Mouse (Mus musculus) MEL (cell line): ENCODE measurements around the gene Sp2. TPM values are rescaled to one million over a fixed set of nuclear protein-coding genes. Genes with fewer than 3 reads are reported as not detected.

Experiments used
- DNase-seq: peaks from one replicate; pipeline ENCODE4 v3.0.0; 2011; ENCODE audit warnings: low read depth, low spot score
- H3K27ac ChIP-seq: 2 replicates; pipeline ENCODE4 v1.5.1; 2012; ENCODE audit warnings: low read depth, mild to moderate bottlenecking, control low read depth, low read length, moderate library complexity; ENCODE audit not compliant: control insufficient read depth
- H3K27me3 ChIP-seq, 2 experiments: fragments of 150-350 bp in 1 of 2; sonication (generic) in 1 of 2; 2 replicates each; pipeline ENCODE4 v1.6.1; 2012; ENCODE audit warnings: low read length in 2 of 2, mild to moderate bottlenecking in 2 of 2, improper control_type of control experiment in 1 of 2, moderate library complexity in 1 of 2; ENCODE audit not compliant: insufficient read depth in 2 of 2, control insufficient read depth in 1 of 2
- H3K36me3 ChIP-seq, 2 experiments: 2 replicates each; pipeline ENCODE4 v1.6.1; 2012 to 2014; ENCODE audit warnings: low read length in 2 of 2, improper control_type of control experiment in 1 of 2, inconsistent platforms in 1 of 2, mild to moderate bottlenecking in 1 of 2; ENCODE audit not compliant: insufficient read depth in 2 of 2, control insufficient read depth in 1 of 2
- H3K4me1 ChIP-seq, 2 experiments: fragments of 150-350 bp in 1 of 2; sonication (generic) in 1 of 2; 2 replicates each; pipeline ENCODE4 v1.6.1; 2012; ENCODE audit warnings: low read length in 2 of 2, improper control_type of control experiment in 1 of 2, mild to moderate bottlenecking in 1 of 2; ENCODE audit not compliant: insufficient read depth in 2 of 2, control insufficient read depth in 1 of 2
- H3K4me3 ChIP-seq, 2 experiments: fragments of 150-350 bp in 1 of 2; sonication (generic) in 1 of 2; 2 replicates each; pipeline ENCODE4 v1.5.1; 2012; ENCODE audit warnings: low read depth in 2 of 2, low read length in 2 of 2, mild to moderate bottlenecking in 2 of 2, moderate library complexity in 2 of 2, control low read depth in 1 of 2, improper control_type of control experiment in 1 of 2; ENCODE audit not compliant: control insufficient read depth in 1 of 2, insufficient read depth in 1 of 2
- H3K79me2 ChIP-seq: 2 replicates; pipeline ENCODE4 v1.6.1; 2012; ENCODE audit warnings: mild to moderate bottlenecking, low read length, moderate library complexity; ENCODE audit not compliant: control insufficient read depth, poor library complexity, insufficient read depth
- H3K9ac ChIP-seq: 2 replicates; pipeline ENCODE4 v1.6.1; 2012; ENCODE audit warnings: low read depth, mild to moderate bottlenecking, control low read depth, low read length, moderate library complexity; ENCODE audit not compliant: control insufficient read depth, poor library complexity, severe bottlenecking
- H3K9me3 ChIP-seq: fragments of 150-350 bp; sonication (generic); replicated peaks from 2 replicates; pipeline ENCODE4 v1.6.1; 2012; ENCODE audit warnings: mild to moderate bottlenecking, low read length, improper control_type of control experiment, moderate library complexity; ENCODE audit not compliant: insufficient read depth
- BHLHE40 ChIP-seq: IDR thresholded peaks from 2 replicates; pipeline ENCODE4 v1.6.1; 2012; ENCODE audit warnings: low read depth, mild to moderate bottlenecking, inconsistent platforms, low read length, improper control_type of control experiment, borderline replicate concordance
- CHD1 ChIP-seq: IDR thresholded peaks from 2 replicates; pipeline ENCODE4 v1.6.1; 2012; ENCODE audit warnings: low read depth, mild to moderate bottlenecking, inconsistent platforms, low read length, improper control_type of control experiment
- CHD2 ChIP-seq: IDR thresholded peaks from 2 replicates; pipeline ENCODE4 v1.6.1; 2011; ENCODE audit warnings: low read length, improper control_type of control experiment
- CTCF ChIP-seq, 3 experiments: IDR thresholded peaks in 2 of 3; conservative IDR thresholded peaks in 1 of 3; 2 replicates each; pipeline ENCODE4 v1.5.1; 2011 to 2012; ENCODE audit warnings: low read length in 3 of 3, low read depth in 2 of 3, mild to moderate bottlenecking in 2 of 3, improper control_type of control experiment in 1 of 3, inconsistent platforms in 1 of 3, mixed read lengths in 1 of 3, moderate library complexity in 1 of 3; ENCODE audit not compliant: control insufficient read depth in 1 of 3, insufficient read depth in 1 of 3, poor library complexity in 1 of 3, severe bottlenecking in 1 of 3
- E2F4 ChIP-seq: IDR thresholded peaks from 2 replicates; pipeline ENCODE4 v1.6.1; 2011; ENCODE audit warnings: low read depth, low read length, improper control_type of control experiment, borderline replicate concordance
- ETS1 ChIP-seq: IDR thresholded peaks from 2 replicates; pipeline ENCODE4 v1.6.1; 2012; ENCODE audit warnings: low read depth, mild to moderate bottlenecking, inconsistent platforms, low read length, improper control_type of control experiment, moderate library complexity
- GABPA ChIP-seq: IDR thresholded peaks from 2 replicates; pipeline ENCODE4 v1.6.1; 2012; ENCODE audit warnings: low read depth, mild to moderate bottlenecking, inconsistent platforms, low read length, improper control_type of control experiment, moderate library complexity
- GATA1 ChIP-seq: IDR thresholded peaks from 2 replicates; pipeline ENCODE4 v1.6.1; 2011; ENCODE audit warnings: low read depth, low read length, improper control_type of control experiment
- HCFC1 ChIP-seq: IDR thresholded peaks from 2 replicates; pipeline ENCODE4 v1.6.1; 2012; ENCODE audit warnings: low read depth, mild to moderate bottlenecking, inconsistent platforms, low read length, improper control_type of control experiment, moderate library complexity
- JUND ChIP-seq: IDR thresholded peaks from 2 replicates; pipeline ENCODE4 v1.6.1; 2011; ENCODE audit warnings: low read depth, mild to moderate bottlenecking, improper control_type of control experiment, low read length
- MAX ChIP-seq: IDR thresholded peaks from 2 replicates; pipeline ENCODE4 v1.6.1; 2011; ENCODE audit warnings: low read length, improper control_type of control experiment
- MEF2A ChIP-seq: IDR thresholded peaks from 2 replicates; pipeline ENCODE4 v1.6.1; 2014; ENCODE audit warnings: low read depth, mild to moderate bottlenecking, inconsistent platforms, low read length, improper control_type of control experiment; ENCODE audit not compliant: poor library complexity, insufficient replicate concordance, severe bottlenecking; ENCODE audit errors: extremely low read depth
- MXI1 ChIP-seq: IDR thresholded peaks from 2 replicates; pipeline ENCODE4 v1.6.1; 2011; ENCODE audit warnings: mild to moderate bottlenecking, low read depth, low read length, improper control_type of control experiment
- MYB ChIP-seq: IDR thresholded peaks from 2 replicates; pipeline ENCODE4 v1.6.1; 2011; ENCODE audit warnings: mild to moderate bottlenecking, low read depth, low read length, improper control_type of control experiment
- NELFE ChIP-seq: IDR thresholded peaks from 2 replicates; pipeline ENCODE4 v1.6.1; 2011; ENCODE audit warnings: low read depth, low read length, improper control_type of control experiment
- NRF1 ChIP-seq: IDR thresholded peaks from 2 replicates; pipeline ENCODE4 v1.6.1; 2014; ENCODE audit warnings: low read depth, mild to moderate bottlenecking, inconsistent platforms, low read length, improper control_type of control experiment, moderate library complexity; ENCODE audit not compliant: poor library complexity, insufficient read depth, severe bottlenecking
- POLR2A ChIP-seq, 2 experiments: IDR thresholded peaks; 2 replicates each; pipeline ENCODE4 v1.6.1; 2011 to 2012; ENCODE audit warnings: low read length in 2 of 2, mild to moderate bottlenecking in 2 of 2, control low read depth in 1 of 2, improper control_type of control experiment in 1 of 2, low read depth in 1 of 2, moderate library complexity in 1 of 2; ENCODE audit not compliant: control insufficient read depth in 1 of 2, insufficient read depth in 1 of 2, poor library complexity in 1 of 2
- POLR2AphosphoS2 ChIP-seq: IDR thresholded peaks from 2 replicates; pipeline ENCODE4 v1.6.1; 2011; ENCODE audit warnings: low read length, improper control_type of control experiment
- POLR2AphosphoS5 ChIP-seq: IDR thresholded peaks from 2 replicates; pipeline ENCODE4 v1.6.1; 2012; ENCODE audit warnings: low read depth, borderline replicate concordance, mild to moderate bottlenecking, inconsistent platforms, low read length, moderate library complexity, mixed read lengths
- RAD21 ChIP-seq: IDR thresholded peaks from 2 replicates; pipeline ENCODE4 v1.6.1; 2011; ENCODE audit warnings: mild to moderate bottlenecking, low read depth, low read length, improper control_type of control experiment
- RCOR1 ChIP-seq: IDR thresholded peaks from 2 replicates; pipeline ENCODE4 v1.6.1; 2012; ENCODE audit warnings: low read depth, mild to moderate bottlenecking, inconsistent platforms, low read length, improper control_type of control experiment
- TAL1 ChIP-seq: IDR thresholded peaks from 2 replicates; pipeline ENCODE4 v1.6.1; 2012; ENCODE audit warnings: mild to moderate bottlenecking, inconsistent platforms, low read length, moderate library complexity, mixed read lengths
- TBP ChIP-seq: IDR thresholded peaks from 2 replicates; pipeline ENCODE4 v1.8.0; 2011; ENCODE audit warnings: low read depth, low read length, improper control_type of control experiment
- TCF12 ChIP-seq: IDR thresholded peaks from 2 replicates; pipeline ENCODE4 v1.6.1; 2014; ENCODE audit warnings: low read depth, mild to moderate bottlenecking, inconsistent platforms, low read length, improper control_type of control experiment, moderate library complexity
- USF1 ChIP-seq: IDR thresholded peaks from 2 replicates; pipeline ENCODE4 v1.6.1; 2014; ENCODE audit warnings: low read depth, mild to moderate bottlenecking, inconsistent platforms, low read length, improper control_type of control experiment, moderate library complexity
- USF2 ChIP-seq, 2 experiments: IDR thresholded peaks; 2 replicates each; pipeline ENCODE4 v1.6.1; 2011 to 2012; ENCODE audit warnings: improper control_type of control experiment in 2 of 2, low read length in 2 of 2, borderline replicate concordance in 1 of 2, inconsistent platforms in 1 of 2, low read depth in 1 of 2, mild to moderate bottlenecking in 1 of 2; ENCODE audit not compliant: insufficient read depth in 1 of 2
- ZC3H11A ChIP-seq: IDR thresholded peaks from 2 replicates; pipeline ENCODE4 v1.6.1; 2012; ENCODE audit warnings: low read depth, mild to moderate bottlenecking, inconsistent platforms, low read length, improper control_type of control experiment
- ZKSCAN1 ChIP-seq: IDR thresholded peaks from 2 replicates; pipeline ENCODE4 v1.6.1; 2012; ENCODE audit warnings: low read depth, mild to moderate bottlenecking, inconsistent platforms, low read length, improper control_type of control experiment, moderate library complexity
- ZMIZ1 ChIP-seq: IDR thresholded peaks from 2 replicates; pipeline ENCODE4 v1.6.1; 2012; ENCODE audit warnings: low read depth, mild to moderate bottlenecking, inconsistent platforms, low read length, improper control_type of control experiment, moderate library complexity
- polyA plus RNA-seq, 2 experiments: library from polyadenylated mRNA; stranded (reverse) in 1 of 2; unstranded in 1 of 2; fragments of >175 nt in 1 of 2; fragments of >200 nt in 1 of 2; gene quantifications; 2 replicates each; pipeline versions ENCODE4 v1.2.1 to v1.2.4; 2012; ENCODE audit warnings: low replicate concordance in 2 of 2, low read depth in 1 of 2; ENCODE audit not compliant: insufficient read length in 2 of 2, insufficient read depth in 1 of 2, missing spikeins in 1 of 2
- total RNA-seq: library from RNA; depleted of rRNA; stranded (reverse); fragments of 300-350 nt; gene quantifications from 2 replicates; pipeline ENCODE4 v1.2.3, GENCODE M21; 2012

Gene Sp2
- total and polyA plus RNA-seq, 3 experiments, result 1.4 to 20.3 TPM; not detected in 1

GRCm38 (mm10) chr11:96935872-96936650 lies 46.7 kb downstream of the Sp2 start:
- no peak for DNase-seq
- Histone ChIP-seq H3K9me3 (no peaks in the 10 kb centered on the region), H3K4me3 (no peak overlapping the region), H3K9ac (no peak overlapping the region), H3K27me3 (no peaks in the 10 kb centered on the region), H3K79me2 (no peaks in the 10 kb centered on the region), H3K4me1 (peaks cover 0 to 5% of the 10 kb centered on the region in 2 experiments; a peak in 2 of 4 replicates), H3K36me3 (peaks cover 0 to 7% of the 10 kb centered on the region in 2 experiments; a peak in 2 of 4 replicates), H3K27ac (no peak overlapping the region)
- TF ChIP-seq ZKSCAN1 (no peak), TAL1 (no peak), MAX (no peak), USF2 (IDR thresholded peaks at IDR 0.05; ENCODE audit: borderline replicate concordance in 1 of 2, insufficient read depth in 1 of 2, low read depth in 1 of 2, low read length in 2 of 2) (no peak), POLR2A (IDR thresholded peaks at IDR 0.05; ENCODE audit: control insufficient read depth in 1 of 2, insufficient read depth in 1 of 2, low read depth in 1 of 2, low read length in 2 of 2, poor library complexity in 1 of 2) (no peak), ETS1 (no peak), RCOR1 (no peak)

- peak; percentile 74 for DNase-seq
- no peak overlapping the region for H3K9ac ChIP-seq
- TF ChIP-seq MXI1 (no peak), POLR2AphosphoS5 (no peak), USF2 (IDR thresholded peaks at IDR 0.05; ENCODE audit: borderline replicate concordance in 1 of 2, insufficient read depth in 1 of 2, low read depth in 1 of 2, low read length in 2 of 2) (peak in 1 of 2 experiments; percentile 57; a peak in 1 of 4 replicates), E2F4 (no peak), HCFC1 (no peak), CHD2 (no peak), RAD21 (no peak), USF1 (peak; percentile 88), TCF12 (no peak), MAX (peak; percentile 46; the same call in 1 of the 2 replicates), GATA1 (no peak), GABPA (no peak), TBP (no peak), BHLHE40 (peak; percentile 41; the same call in 1 of the 2 replicates), ZMIZ1 (no peak), POLR2AphosphoS2 (no peak), CHD1 (no peak), JUND (no peak), ZKSCAN1 (no peak), MYB (no peak), NELFE (peak; percentile 30; the same call in 1 of the 2 replicates), CTCF (IDR thresholded peaks at IDR 0.05 in 2 of 3, conservative IDR thresholded peaks at IDR 0.05 in 1 of 3; ENCODE audit: control insufficient read depth in 1 of 3, insufficient read depth in 1 of 3, low read depth in 2 of 3, low read length in 3 of 3, poor library complexity in 1 of 3, severe bottlenecking in 1 of 3) (no peak), ZC3H11A (no peak), MEF2A (no peak), NRF1 (no peak), POLR2A (IDR thresholded peaks at IDR 0.05; ENCODE audit: control insufficient read depth in 1 of 2, insufficient read depth in 1 of 2, low read depth in 1 of 2, low read length in 2 of 2, poor library complexity in 1 of 2) (no peak)
Observed at GRCm38 (mm10) chr11:96934921-96935356, 47.8 kb downstream of the Sp2 start.

More at GRCm38 (mm10) chr11:96934921-96935356, 47.8 kb downstream of the Sp2 start:
- H3K27ac ChIP-seq, result no peak overlapping the region
- no peaks in the 10 kb centered on the region for H3K27me3 ChIP-seq
- H3K4me1 ChIP-seq, result peaks cover 2% of the 10 kb centered on the region in 2 experiments; a peak in 3 of 4 replicates
- no peaks in the 10 kb centered on the region for H3K79me2 ChIP-seq
- H3K4me3 ChIP-seq, result no peak overlapping the region
- H3K36me3 ChIP-seq, result peaks cover 0 to 2% of the 10 kb centered on the region in 2 experiments; a peak in 2 of 4 replicates
- no peaks in the 10 kb centered on the region for H3K9me3 ChIP-seq
